Mouse (Mus musculus) heart, embryonic 12.5 days (tissue): ENCODE results near the gene Gm49394. TPM values are rescaled to one million over a fixed set of nuclear protein-coding genes. Genes with fewer than 3 reads are reported as not detected.

Experiments used
- ATAC-seq: fragments of 200-750 bp; cut with Nextera tagmentation; 2 replicates; pipeline ENCODE4 v1.8.0; 2017; ENCODE audit warnings: moderate TSS enrichment, moderate library complexity; ENCODE audit not compliant: insufficient number of reproducible peaks, low FRiP score
- H3K27ac ChIP-seq: fragments of 300-500 bp; sonication (generic); 2 replicates; pipeline ENCODE4 v1.5.1; 2016; ENCODE audit warnings: mild to moderate bottlenecking, moderate library complexity; ENCODE audit not compliant: poor library complexity, severe bottlenecking
- H3K27me3 ChIP-seq: fragments of 300-500 bp; sonication (generic); replicated peaks from 2 replicates; pipeline ENCODE4 v1.6.1; 2016; ENCODE audit warnings: mild to moderate bottlenecking, moderate library complexity
- H3K36me3 ChIP-seq: fragments of 300-500 bp; sonication (generic); 2 replicates; pipeline ENCODE4 v1.6.1; 2016; ENCODE audit warnings: mild to moderate bottlenecking, moderate library complexity
- H3K4me1 ChIP-seq: fragments of 300-500 bp; sonication (generic); replicated peaks from 2 replicates; pipeline ENCODE4 v1.6.1; 2016; ENCODE audit warnings: mild to moderate bottlenecking
- H3K4me2 ChIP-seq: fragments of 300-500 bp; sonication (generic); 2 replicates; pipeline ENCODE4 v1.6.1; 2016; ENCODE audit warnings: mild to moderate bottlenecking, moderate library complexity
- H3K4me3 ChIP-seq: fragments of 300-500 bp; sonication (generic); 2 replicates; pipeline ENCODE4 v1.5.1; 2016; ENCODE audit warnings: mild to moderate bottlenecking
- H3K9ac ChIP-seq: fragments of 300-500 bp; sonication (generic); 2 replicates; pipeline ENCODE4 v1.6.1; 2016; ENCODE audit warnings: mild to moderate bottlenecking, moderate library complexity
- H3K9me3 ChIP-seq: fragments of 300-500 bp; sonication (generic); replicated peaks from 2 replicates; pipeline ENCODE4 v1.6.1; 2016; ENCODE audit warnings: mild to moderate bottlenecking, moderate library complexity
- WGBS: fragments of 180-500 bp; shearing (Covaris S2); methylation state at CpG from one replicate; pipeline ENCODE4 v1.1.7; 2016; 5-methylcytosine and 5-hydroxymethylcytosine counted together
- polyA plus RNA-seq: library from polyadenylated mRNA; unstranded; fragments of >200 nt; fragmentation: Nextera tagmentation; extraction: Ambion mirVana; gene quantifications from 2 replicates; pipeline ENCODE4 v1.2.1, GENCODE M21; 2016

Gm49394 gene
- polyA plus RNA-seq: 0.04 and 0.21 TPM in 2 replicates

DNA sequence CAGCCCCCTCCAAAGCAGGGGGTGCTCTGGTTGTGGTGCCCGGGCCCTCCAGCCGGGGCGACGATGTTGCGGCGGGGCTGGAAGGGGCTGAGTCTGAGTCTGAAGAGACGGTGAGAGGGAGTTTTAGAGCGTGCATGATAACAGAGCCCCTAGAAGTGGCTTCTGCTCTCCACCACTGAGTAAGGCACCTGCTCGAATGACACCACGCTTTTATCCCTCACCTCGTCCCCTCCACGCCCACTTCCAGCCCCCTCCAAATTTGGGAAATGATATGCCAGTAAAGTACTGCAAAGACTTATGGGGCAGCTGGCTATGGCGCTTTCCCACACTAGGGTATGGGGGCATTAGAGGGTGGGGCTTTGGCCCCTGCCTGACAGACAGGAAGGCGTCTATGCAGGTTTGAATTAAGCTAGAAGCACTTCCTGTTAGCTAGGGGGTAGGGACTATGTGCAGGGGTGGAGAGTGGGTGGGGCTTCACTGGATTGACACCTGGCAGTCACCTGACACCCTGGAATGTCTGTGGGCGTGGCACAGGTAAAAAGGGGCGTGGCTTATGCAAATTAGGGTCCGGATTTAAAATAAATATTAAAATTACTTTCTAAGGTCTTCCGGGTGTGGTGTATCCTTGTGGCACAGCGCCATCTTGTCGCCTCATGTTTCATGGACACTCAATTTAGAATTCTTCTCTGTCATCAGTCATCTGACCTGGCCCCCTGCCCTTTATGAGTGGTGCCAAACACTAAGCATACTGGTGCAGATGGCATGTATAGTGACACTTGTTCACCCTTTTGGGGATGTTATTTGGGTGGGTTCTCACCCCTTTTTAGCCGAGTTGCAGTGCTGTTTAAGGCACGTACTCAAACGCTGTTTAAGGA lies at the start of gene Gm49394:
Gene Gm49394 (minus strand): TSS at position 192 of the 875 bp plus-strand sequence.
- 79% methylated on average over 23 of the region's 23 CpGs for WGBS
- H3K4me1 ChIP-seq: 0 out of 2 replicates have a peak, but pooled peaks cover under 1% of the 10 kb centered on the region

DNA sequence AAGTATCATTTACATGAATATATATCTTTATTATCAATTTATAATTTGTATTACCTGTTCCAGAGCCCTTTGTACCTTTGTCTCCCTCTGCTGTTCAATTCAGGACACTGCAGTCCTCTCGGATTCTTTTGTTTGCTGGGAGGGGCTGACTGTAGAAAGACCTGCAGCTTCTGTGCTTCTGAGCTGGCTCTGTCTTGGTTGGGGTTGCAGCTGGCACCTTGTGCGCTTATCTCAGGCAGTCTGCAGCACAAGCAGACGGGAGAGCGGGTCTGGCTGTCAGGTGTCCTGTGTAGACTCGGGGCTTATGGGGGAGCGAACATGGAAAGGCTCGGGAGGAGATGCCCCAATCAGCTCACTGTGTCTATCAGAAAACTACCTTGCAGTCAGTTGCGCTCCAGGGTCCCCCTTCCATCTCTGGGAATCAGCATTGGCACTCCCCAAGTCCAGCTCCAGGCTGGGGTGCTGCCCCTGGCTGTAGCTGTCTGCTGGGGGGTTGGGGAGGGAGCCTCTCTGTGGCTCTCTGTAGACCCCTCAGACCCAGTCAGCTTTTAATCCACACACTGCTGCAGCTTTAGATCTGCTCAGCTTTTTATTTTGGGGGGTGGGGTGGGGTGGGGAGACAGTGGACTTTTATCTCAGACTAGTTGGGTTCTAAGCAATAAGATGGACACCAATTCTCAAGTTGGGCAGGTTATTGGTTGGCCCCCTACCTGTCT lies 45.2 kb upstream of the Gm49394 start:
- no peak for ATAC-seq
- no peak overlapping the region for H3K27ac ChIP-seq
- H3K9ac ChIP-seq: peak overlapping the region; percentile 62; the same call in 1 of the 2 replicates
- H3K27me3 ChIP-seq: no peaks in the 10 kb centered on the region; the same call in 1 of the 2 replicates
- 17% methylated on average over 8 of the region's 8 CpGs for WGBS
- 0 out of 2 replicates have a peak, but pooled peaks cover 3% of the 10 kb centered on the region for H3K4me1 ChIP-seq
- peak overlapping the region; percentile 69 for H3K4me2 ChIP-seq
- H3K9me3 ChIP-seq: no peaks in the 10 kb centered on the region
- H3K36me3 ChIP-seq: no peaks in the 10 kb centered on the region
- H3K4me3 ChIP-seq: peak overlapping the region; percentile 28; the same call in 1 of the 2 replicates

More for the DNA sequence above, at the start of gene Gm49394:
- peak; percentile 43; the same call in 1 of the 2 replicates for ATAC-seq
- Histone ChIP-seq H3K9ac (no peak within 1 kb of the TSS), H3K27ac (no peak within 1 kb of the TSS), H3K27me3 (peaks cover 19% of the 10 kb centered on the region), H3K4me3 (no peak within 1 kb of the TSS), H3K36me3 (peaks cover 29% of the 10 kb centered on the region), H3K4me2 (no peak within 1 kb of the TSS), H3K9me3 (peaks cover 37% of the 10 kb centered on the region)

DNA sequence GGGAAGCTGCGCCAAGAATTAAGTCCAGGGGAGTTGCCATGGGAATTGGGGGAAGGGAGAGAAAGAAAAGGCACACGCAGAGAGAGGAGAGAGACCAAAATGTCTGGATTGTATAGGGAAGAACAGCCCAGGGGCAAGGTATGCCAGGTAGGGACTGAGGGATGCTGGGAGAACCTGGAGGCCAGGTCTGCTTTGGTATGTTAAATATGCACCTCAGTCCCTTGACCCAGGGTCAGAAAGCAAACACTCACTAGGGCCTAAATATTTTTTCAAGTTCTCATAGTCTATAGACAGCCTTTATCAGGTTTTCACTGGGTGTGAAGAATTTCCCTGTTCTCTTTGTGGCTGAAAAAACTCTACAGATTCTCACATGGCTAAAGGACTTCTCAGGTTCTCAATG lies 37.1 kb upstream of the Gm49394 start:
- Histone ChIP-seq H3K27me3 (no peaks in the 10 kb centered on the region), H3K9me3 (no peaks in the 10 kb centered on the region), H3K27ac (no peak overlapping the region), H3K4me3 (no peak overlapping the region), H3K36me3 (no peaks in the 10 kb centered on the region), H3K4me1 (no peaks in the 10 kb centered on the region), H3K9ac (no peak overlapping the region), H3K4me2 (no peak overlapping the region)
- WGBS: 71% methylated on average over 2 of the region's 2 CpGs
- no peak for ATAC-seq

DNA sequence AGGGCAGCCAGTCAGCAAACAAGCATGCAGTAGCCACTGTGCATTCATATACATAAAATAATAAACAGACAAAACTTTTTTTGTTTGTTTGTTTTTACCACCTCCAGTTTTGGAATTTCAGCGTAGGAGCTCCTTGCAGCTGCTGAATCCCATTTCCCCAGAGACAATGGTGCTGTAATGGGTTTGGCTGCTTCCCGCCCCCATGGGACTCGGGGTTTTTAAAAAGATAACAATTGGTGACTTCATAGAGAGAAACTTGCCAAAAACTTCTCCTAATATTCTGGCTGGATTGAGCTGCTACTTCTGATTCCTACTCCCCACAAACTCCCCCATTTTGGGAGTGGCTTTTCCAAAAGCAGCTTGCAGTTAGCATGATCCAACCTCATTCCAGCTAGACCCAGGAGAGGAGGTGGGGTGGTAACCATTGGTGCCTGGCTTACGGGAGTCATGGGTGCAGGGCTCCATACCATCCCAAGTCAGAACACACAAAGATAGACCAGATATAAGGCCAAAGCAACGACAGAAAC lies 29.7 kb upstream of the Gm49394 start:
- H3K9ac ChIP-seq: no peak overlapping the region
- H3K36me3 ChIP-seq: no peaks in the 10 kb centered on the region
- H3K27ac ChIP-seq: no peak overlapping the region
- no peak for ATAC-seq
- H3K9me3 ChIP-seq: no peaks in the 10 kb centered on the region
- H3K4me3 ChIP-seq: no peak overlapping the region
- WGBS: 57% methylated on average over 5 of the region's 5 CpGs
- H3K4me1 ChIP-seq: no peaks in the 10 kb centered on the region
- no peak overlapping the region for H3K4me2 ChIP-seq
- H3K27me3 ChIP-seq: no peaks in the 10 kb centered on the region

DNA sequence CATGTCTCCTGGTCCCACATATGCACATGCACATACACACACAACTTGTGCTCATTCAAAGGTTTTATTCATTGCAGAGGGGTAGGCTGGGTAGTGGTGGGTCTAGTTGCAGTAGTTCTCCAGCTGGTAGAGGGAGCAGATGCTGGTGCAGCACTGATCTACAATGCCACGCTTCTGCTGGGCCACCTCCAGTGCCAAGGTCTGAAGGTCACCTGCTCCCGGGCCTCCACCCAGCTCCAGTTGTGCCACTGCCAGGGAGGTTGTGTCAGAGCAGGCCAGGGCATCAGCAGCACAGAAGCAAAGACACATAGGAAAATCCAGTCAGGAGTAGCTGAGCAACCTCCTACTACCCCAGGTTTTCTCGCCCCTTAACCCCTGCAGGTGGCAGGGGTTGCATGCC lies 8.9 kb upstream of the Gm49394 start:
- H3K4me2 ChIP-seq: no peak overlapping the region
- H3K9ac ChIP-seq: no peak overlapping the region
- no peaks in the 10 kb centered on the region for H3K9me3 ChIP-seq
- H3K27ac ChIP-seq: no peak overlapping the region
- no peak for ATAC-seq
- H3K4me1 ChIP-seq: 0 out of 2 replicates have a peak, but pooled peaks cover 3% of the 10 kb centered on the region
- H3K27me3 ChIP-seq: no peaks in the 10 kb centered on the region
- 78% methylated on average over 3 of the region's 3 CpGs for WGBS
- H3K4me3 ChIP-seq: no peak overlapping the region
- no peaks in the 10 kb centered on the region for H3K36me3 ChIP-seq

DNA sequence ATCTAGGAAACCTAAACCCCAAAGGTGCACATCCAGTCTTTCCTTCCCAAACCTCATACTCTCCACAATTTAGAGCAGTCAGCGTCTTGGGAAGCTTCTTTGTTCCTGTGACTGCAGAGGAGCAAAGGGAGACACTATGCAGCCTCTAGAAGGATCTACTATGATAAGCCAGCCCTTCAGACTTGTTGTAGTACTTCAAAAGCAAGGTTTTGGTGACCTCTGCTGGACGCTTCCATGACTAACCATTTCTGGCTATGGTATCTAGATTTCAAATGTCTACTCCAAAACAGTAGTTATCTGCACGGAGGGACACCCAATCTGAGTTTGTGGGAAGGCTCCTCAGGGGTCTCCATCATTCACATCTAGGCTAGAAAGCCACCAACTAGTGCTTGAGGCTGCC lies 5.9 kb upstream of the Gm49394 start:
- peaks cover 12% of the 10 kb centered on the region for H3K9me3 ChIP-seq
- 0 out of 2 replicates have a peak, but pooled peaks have one; percentile 53 for ATAC-seq
- no peak overlapping the region for H3K4me3 ChIP-seq
- H3K27ac ChIP-seq: no peak overlapping the region
- WGBS: 7% methylated on average over 3 of the region's 3 CpGs
- H3K4me2 ChIP-seq: no peak overlapping the region
- H3K4me1 ChIP-seq: 0 out of 2 replicates have a peak, but pooled peaks cover 3% of the 10 kb centered on the region
- H3K9ac ChIP-seq: no peak overlapping the region
- no peaks in the 10 kb centered on the region for H3K36me3 ChIP-seq
- H3K27me3 ChIP-seq: no peaks in the 10 kb centered on the region

DNA sequence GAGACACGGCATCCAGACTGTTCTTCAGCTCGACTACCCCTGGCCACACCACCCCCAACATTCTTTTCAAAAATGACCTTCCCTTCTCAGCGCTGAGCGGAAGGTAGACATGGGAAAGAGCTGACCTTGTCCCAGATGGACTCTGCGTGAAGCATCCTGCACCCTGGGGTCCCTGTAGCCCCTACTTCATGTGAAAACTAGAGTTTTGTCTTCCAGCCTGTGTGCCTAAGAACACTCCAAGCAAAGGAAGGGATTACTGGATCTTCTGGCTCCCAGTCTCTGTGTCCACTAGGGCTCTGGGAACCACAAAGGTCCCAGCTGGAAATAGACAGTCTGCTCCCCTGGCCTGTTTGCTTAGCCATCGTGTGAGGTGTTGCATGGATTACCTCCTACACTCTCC lies 5.4 kb upstream of the Gm49394 start:
- H3K4me3 ChIP-seq: no peak overlapping the region
- no peaks in the 10 kb centered on the region for H3K36me3 ChIP-seq
- H3K9me3 ChIP-seq: peaks cover 16% of the 10 kb centered on the region
- 60% methylated on average over 6 of the region's 6 CpGs for WGBS
- H3K4me2 ChIP-seq: no peak overlapping the region
- H3K27me3 ChIP-seq: no peaks in the 10 kb centered on the region
- no peak overlapping the region for H3K27ac ChIP-seq
- no peak overlapping the region for H3K9ac ChIP-seq
- H3K4me1 ChIP-seq: 0 out of 2 replicates have a peak, but pooled peaks cover 3% of the 10 kb centered on the region
- no peak for ATAC-seq

DNA sequence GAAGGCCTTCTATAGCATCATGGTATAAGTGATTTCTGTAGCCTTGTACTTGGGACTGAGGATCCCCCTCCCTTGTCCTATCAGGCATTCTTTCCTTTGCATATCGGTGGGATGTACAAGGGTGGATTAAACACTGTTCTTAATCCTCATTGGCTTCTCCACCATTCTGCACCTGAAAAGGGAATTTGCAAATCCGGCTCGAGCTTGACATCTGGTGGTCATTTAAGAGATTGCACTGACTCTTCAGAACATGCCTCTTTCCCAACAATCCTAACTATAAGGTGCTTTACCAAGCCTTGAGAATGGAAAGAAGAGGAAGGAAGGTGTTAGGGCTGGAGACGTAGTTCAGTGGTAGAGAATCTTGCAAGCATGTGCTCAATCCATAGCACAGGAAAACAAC lies 2.4 kb upstream of the Gm49394 start:
- H3K27me3 ChIP-seq: no peaks in the 10 kb centered on the region
- WGBS: 22% methylated on average over 4 of the region's 4 CpGs
- H3K4me1 ChIP-seq: 0 out of 2 replicates have a peak, but pooled peaks cover 3% of the 10 kb centered on the region

DNA sequence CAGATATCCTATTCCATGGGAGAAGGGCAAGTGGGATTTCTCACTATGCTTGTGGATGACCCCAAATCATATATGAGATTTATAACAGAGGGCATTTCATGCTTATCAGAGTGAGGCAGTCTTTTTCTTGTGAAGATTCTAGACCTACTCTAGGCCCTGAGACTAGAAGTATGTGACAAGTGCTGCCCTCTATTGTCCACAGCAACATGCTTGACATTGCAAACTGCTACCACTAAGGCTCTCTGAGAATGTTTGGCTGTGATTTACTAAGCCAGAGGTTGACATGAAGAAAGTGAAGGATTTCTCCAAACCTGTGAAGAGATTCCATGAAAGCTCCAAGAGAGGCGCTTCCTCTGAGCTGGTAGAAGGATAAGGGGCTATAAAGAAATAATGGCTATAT lies 1.3 kb upstream of the Gm49394 start:
- Histone ChIP-seq H3K4me3 (no peak overlapping the region), H3K9ac (no peak overlapping the region), H3K4me2 (no peak overlapping the region), H3K27me3 (peaks cover 8% of the 10 kb centered on the region), H3K9me3 (peaks cover 37% of the 10 kb centered on the region), H3K36me3 (peaks cover 26% of the 10 kb centered on the region), H3K4me1 (0 out of 2 replicates have a peak, but pooled peaks cover 3% of the 10 kb centered on the region), H3K27ac (no peak overlapping the region)
- WGBS: 88% methylated on average over 1 of the region's 1 CpGs
- ATAC-seq: no peak

More for the DNA sequence above, 2.4 kb upstream of the Gm49394 start:
- ATAC-seq: no peak
- Histone ChIP-seq H3K9me3 (peaks cover 37% of the 10 kb centered on the region), H3K4me2 (no peak overlapping the region), H3K36me3 (peaks cover 17% of the 10 kb centered on the region), H3K4me3 (no peak overlapping the region), H3K9ac (no peak overlapping the region), H3K27ac (no peak overlapping the region)

DNA sequence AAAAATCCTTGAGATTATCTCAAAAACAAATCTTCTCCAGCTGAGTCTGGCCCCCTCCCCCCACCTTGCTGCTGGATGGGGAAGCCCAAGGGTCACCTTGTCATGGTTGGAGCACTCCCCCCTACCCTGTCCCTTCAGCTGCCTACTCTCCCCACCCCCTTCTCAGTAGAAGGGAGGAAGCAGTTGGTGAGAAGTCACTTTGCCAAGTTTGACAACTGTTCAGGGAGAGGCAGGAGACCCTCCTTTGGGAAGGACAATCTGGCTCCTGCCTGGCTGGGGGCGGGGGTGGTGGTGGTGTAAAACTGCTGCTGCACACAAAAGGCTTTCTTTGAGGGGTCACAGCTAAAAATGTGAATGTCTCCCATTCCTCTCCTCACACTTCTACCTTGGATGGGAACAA lies 1.4 kb downstream of the Gm49394 start:
- Histone ChIP-seq H3K4me2 (no peak overlapping the region), H3K9me3 (peaks cover 37% of the 10 kb centered on the region), H3K4me3 (no peak overlapping the region), H3K9ac (no peak overlapping the region), H3K4me1 (peaks cover 7% of the 10 kb centered on the region; the same call in 1 of the 2 replicates), H3K27ac (no peak overlapping the region), H3K36me3 (peaks cover 29% of the 10 kb centered on the region), H3K27me3 (peaks cover 25% of the 10 kb centered on the region)
- 83% methylated on average over 1 of the region's 1 CpGs for whole genome bisulfite sequencing
- no peak for ATAC-seq

DNA sequence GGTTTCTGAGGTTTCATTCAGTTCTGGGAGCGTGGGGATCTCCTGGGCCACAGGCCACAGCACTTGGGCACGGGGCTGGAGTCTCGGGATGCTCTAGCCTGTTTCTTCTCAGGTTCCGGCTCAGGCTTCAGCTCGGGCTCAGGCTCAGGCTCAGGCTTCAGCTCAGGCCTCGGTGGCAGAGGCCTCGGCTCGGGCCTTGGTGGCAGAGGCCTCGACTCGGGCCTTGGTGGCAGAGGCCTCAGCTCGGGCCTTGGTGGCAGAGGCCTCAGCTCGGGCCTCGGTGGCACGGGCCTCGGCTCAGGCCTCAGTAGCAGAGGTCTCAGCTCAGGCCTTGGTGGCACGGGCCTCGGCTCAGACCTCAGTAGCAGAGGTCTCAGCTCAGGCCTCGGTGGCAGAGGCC lies 2.2 kb downstream of the Gm49394 start:
- Histone ChIP-seq H3K27me3 (peaks cover 25% of the 10 kb centered on the region), H3K4me2 (no peak overlapping the region), H3K4me3 (no peak overlapping the region), H3K27ac (no peak overlapping the region), H3K9me3 (peaks cover 37% of the 10 kb centered on the region), H3K36me3 (peaks cover 29% of the 10 kb centered on the region), H3K4me1 (peaks cover 7% of the 10 kb centered on the region; the same call in 1 of the 2 replicates), H3K9ac (no peak overlapping the region)
- WGBS: 87% methylated on average over 18 of the region's 18 CpGs
- ATAC-seq: no peak
